Mouse (Mus musculus): ENCODE measurements around the gene Grm1.

DNA sequence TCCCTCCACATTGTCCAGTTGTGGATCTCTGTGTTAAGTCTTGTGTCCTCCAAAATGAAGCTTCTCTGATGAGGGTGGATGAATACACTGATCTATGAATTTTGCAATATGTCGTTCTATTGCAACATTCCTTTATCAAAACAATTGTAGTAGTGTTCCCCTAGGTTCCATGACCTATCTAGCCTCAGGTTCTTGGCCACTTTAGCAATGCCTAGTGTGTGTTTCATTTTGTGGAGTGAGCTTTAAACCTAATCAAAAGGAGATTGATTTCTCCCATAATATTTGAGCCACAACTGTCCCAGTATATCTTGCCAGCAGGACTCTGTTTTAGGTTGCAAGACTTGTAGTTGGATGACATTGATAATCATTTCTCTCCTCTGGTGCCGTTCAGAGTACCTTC is 211.9 kb downstream of the Grm1 start:
- no peak for TF ChIP-seq CTCF (IDR thresholded peaks at IDR 0.05; ENCODE audit: insufficient read depth, low read length)
- TF ChIP-seq POLR2A (IDR thresholded peaks at IDR 0.05; ENCODE audit: borderline replicate concordance, extremely low read depth, low read depth, low read length), result no peak

All from lung, adult 2 months (tissue).